Mouse (Mus musculus): ENCODE results near the gene Gm45062. TPM values are rescaled to one million over a fixed set of nuclear protein-coding genes. Genes with fewer than 3 reads are reported as not detected.
A peak's percentile ranks its signal among the peaks of the same experiment; 100 is the strongest.

Gm45062 gene
- total and polyA plus RNA-seq, 2 experiments from 2014 or later = 1.4 to 5.4 TPM

GRCm38 (mm10) chr6:8345219-8345856 is 86.1 kb downstream of the Gm45062 start:
- DNase-seq (no peak), ATAC-seq (no peak)
- no peaks in the 10 kb centered on the region for H3K36me3 ChIP-seq (ENCODE audit: insufficient read depth)
- no peaks in the 10 kb centered on the region for H3K4me1 ChIP-seq (ENCODE audit: insufficient read depth)
- 79% methylated on average over 5 of the region's 5 CpGs for WGBS
- TF ChIP-seq CTCF (IDR thresholded peaks at IDR 0.05; ENCODE audit: low read depth) = no peak
- no peak overlapping the region for H3K4me3 ChIP-seq (ENCODE audit: low read depth, low read length)
- H3K27ac ChIP-seq (ENCODE audit: low read depth, low read length) = no peak overlapping the region
- no peak overlapping the region for H3K4me2 ChIP-seq (ENCODE audit: low read depth)
- H3K9ac ChIP-seq = no peak overlapping the region
- no peaks in the 10 kb centered on the region for H3K27me3 ChIP-seq (ENCODE audit: insufficient read depth, low read length)
- no peaks in the 10 kb centered on the region for H3K9me3 ChIP-seq (ENCODE audit: low read length)

- ATAC-seq (no peak), DNase-seq (no peak)
- 88% methylated on average over 2 of the region's 2 CpGs for WGBS
- no peak overlapping the region for H3K4me2 ChIP-seq (ENCODE audit: low read depth)
- no peaks in the 10 kb centered on the region for H3K27me3 ChIP-seq (ENCODE audit: insufficient read depth, low read length)
- no peak overlapping the region for H3K4me3 ChIP-seq (ENCODE audit: low read depth, low read length)
- no peak for TF ChIP-seq CTCF (IDR thresholded peaks at IDR 0.05; ENCODE audit: low read depth)
- no peaks in the 10 kb centered on the region for H3K36me3 ChIP-seq (ENCODE audit: insufficient read depth)
- H3K4me1 ChIP-seq (ENCODE audit: insufficient read depth) = no peaks in the 10 kb centered on the region
- H3K9ac ChIP-seq = no peak overlapping the region
- no peak overlapping the region for H3K27ac ChIP-seq (ENCODE audit: low read depth, low read length)
- no peaks in the 10 kb centered on the region for H3K9me3 ChIP-seq (ENCODE audit: low read length)
These were observed 87.9 kb downstream of the Gm45062 start for GRCm38 (mm10) chr6:8347154-8347553.

- H3K27ac ChIP-seq (ENCODE audit: low read depth, low read length) = no peak overlapping the region
- no peaks in the 10 kb centered on the region for H3K9me3 ChIP-seq (ENCODE audit: low read length)
- 96% methylated on average over 1 of the region's 1 CpGs for WGBS
- ATAC-seq (no peak), DNase-seq (no peak)
- H3K4me2 ChIP-seq (ENCODE audit: low read depth) = no peak overlapping the region
- no peak for TF ChIP-seq CTCF (IDR thresholded peaks at IDR 0.05; ENCODE audit: low read depth)
- no peak overlapping the region for H3K4me3 ChIP-seq (ENCODE audit: low read depth, low read length)
- no peak overlapping the region for H3K9ac ChIP-seq
- no peaks in the 10 kb centered on the region for H3K36me3 ChIP-seq (ENCODE audit: insufficient read depth)
- no peaks in the 10 kb centered on the region for H3K27me3 ChIP-seq (ENCODE audit: insufficient read depth, low read length)
- H3K4me1 ChIP-seq (ENCODE audit: insufficient read depth) = peaks cover 4% of the 10 kb centered on the region; the same call in 1 of the 2 replicates
These were observed 89.1 kb downstream of the Gm45062 start for GRCm38 (mm10) chr6:8348344-8348743.

GRCm38 (mm10) chr6:8349060-8349670 is 89.9 kb downstream of the Gm45062 start:
- ATAC-seq (no peak), DNase-seq (no peak)
- H3K4me1 ChIP-seq (ENCODE audit: insufficient read depth) = peaks cover 11% of the 10 kb centered on the region; the same call in 1 of the 2 replicates
- no peak overlapping the region for H3K4me2 ChIP-seq (ENCODE audit: low read depth)
- no peaks in the 10 kb centered on the region for H3K27me3 ChIP-seq (ENCODE audit: insufficient read depth, low read length)
- H3K27ac ChIP-seq (ENCODE audit: low read depth, low read length) = no peak overlapping the region
- H3K4me3 ChIP-seq (ENCODE audit: low read depth, low read length) = no peak overlapping the region
- 83% methylated on average over 2 of the region's 2 CpGs for WGBS
- H3K9me3 ChIP-seq (ENCODE audit: low read length) = no peaks in the 10 kb centered on the region
- TF ChIP-seq CTCF (IDR thresholded peaks at IDR 0.05; ENCODE audit: low read depth) = no peak
- H3K9ac ChIP-seq = no peak overlapping the region
- H3K36me3 ChIP-seq (ENCODE audit: insufficient read depth) = no peaks in the 10 kb centered on the region

GRCm38 (mm10) chr6:8351507-8351906 is 92.3 kb downstream of the Gm45062 start:
- H3K36me3 ChIP-seq (ENCODE audit: insufficient read depth) = no peaks in the 10 kb centered on the region
- H3K4me3 ChIP-seq (ENCODE audit: low read depth, low read length) = no peak overlapping the region
- WGBS = 90% methylated on average over 2 of the region's 2 CpGs
- H3K9ac ChIP-seq = no peak overlapping the region
- no peaks in the 10 kb centered on the region for H3K9me3 ChIP-seq (ENCODE audit: low read length)
- H3K27me3 ChIP-seq (ENCODE audit: insufficient read depth, low read length) = no peaks in the 10 kb centered on the region
- no peak overlapping the region for H3K4me2 ChIP-seq (ENCODE audit: low read depth)
- DNase-seq (no peak), ATAC-seq (no peak)
- H3K4me1 ChIP-seq (ENCODE audit: insufficient read depth) = peaks cover 11% of the 10 kb centered on the region; the same call in 1 of the 2 replicates
- no peak overlapping the region for H3K27ac ChIP-seq (ENCODE audit: low read depth, low read length)
- TF ChIP-seq CTCF (IDR thresholded peaks at IDR 0.05; ENCODE audit: low read depth) = no peak

GRCm38 (mm10) chr6:8352533-8353168 is 93.4 kb downstream of the Gm45062 start:
- Histone ChIP-seq H3K27ac (ENCODE audit: low read depth, low read length) (no peak overlapping the region), H3K36me3 (ENCODE audit: insufficient read depth) (no peaks in the 10 kb centered on the region), H3K4me1 (ENCODE audit: insufficient read depth) (peaks cover 11% of the 10 kb centered on the region; the same call in 1 of the 2 replicates), H3K4me3 (ENCODE audit: low read depth, low read length) (no peak overlapping the region), H3K27me3 (ENCODE audit: insufficient read depth, low read length) (no peaks in the 10 kb centered on the region), H3K9ac (peak overlapping the region; percentile 14; the same call in 1 of the 2 replicates), H3K4me2 (ENCODE audit: low read depth) (peak overlapping the region; percentile 24; the same call in 1 of the 2 replicates), H3K9me3 (ENCODE audit: low read length) (no peaks in the 10 kb centered on the region)
- ATAC-seq (peak; percentile 75), DNase-seq (no peak)
- WGBS = 19% methylated on average over 12 of the region's 12 CpGs
- TF ChIP-seq CTCF (IDR thresholded peaks at IDR 0.05; ENCODE audit: low read depth) = no peak

- Histone ChIP-seq H3K4me1 (ENCODE audit: insufficient read depth) (peaks cover 11% of the 10 kb centered on the region; the same call in 1 of the 2 replicates), H3K36me3 (ENCODE audit: insufficient read depth) (no peaks in the 10 kb centered on the region), H3K27ac (ENCODE audit: low read depth, low read length) (no peak overlapping the region), H3K4me2 (ENCODE audit: low read depth) (peak overlapping the region; percentile 18), H3K9ac (no peak overlapping the region), H3K4me3 (ENCODE audit: low read depth, low read length) (no peak overlapping the region), H3K27me3 (ENCODE audit: insufficient read depth, low read length) (no peaks in the 10 kb centered on the region), H3K9me3 (ENCODE audit: low read length) (no peaks in the 10 kb centered on the region)
- ATAC-seq (peak; percentile 43; the same call in 1 of the 2 replicates), DNase-seq (no peak)
- WGBS = 26% methylated on average over 4 of the region's 4 CpGs
- TF ChIP-seq CTCF (IDR thresholded peaks at IDR 0.05; ENCODE audit: low read depth) = no peak
These were observed 94.2 kb downstream of the Gm45062 start for GRCm38 (mm10) chr6:8353461-8353860.
